In the genomic region with DNA sequence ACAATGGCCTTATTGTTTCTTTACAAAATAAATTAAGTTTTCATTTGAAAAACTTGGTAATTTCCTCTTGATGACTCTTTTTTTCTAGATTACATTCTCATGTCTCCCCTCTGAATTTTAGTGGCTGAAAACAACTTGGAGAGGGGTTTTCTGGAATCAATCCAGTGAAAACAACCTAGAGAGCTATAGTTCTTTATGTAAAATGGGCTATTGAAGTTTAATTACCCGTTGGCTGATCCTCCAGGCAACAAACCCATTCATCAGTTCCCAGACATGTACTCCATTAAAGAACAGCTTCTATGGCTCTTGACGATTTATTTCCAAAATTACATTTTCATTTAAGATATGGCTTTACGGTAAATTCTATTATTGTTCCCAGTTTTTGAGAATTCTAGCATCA, we compare ENCODE assay signal across 16 mouse cellular contexts.
"Had no signal": no experiment of that assay in that cellular context is flagged by ENCODE, and none has a peak within 500 bp of the region (broad histone marks: within the 10 kb centered on the region; RNA-seq: fewer than 3 reads in every experiment).

No protein-coding gene starts in this region.

- H3K4me3 ChIP-seq: kidney, embryonic 15.5 days; layer of hippocampus, adult 2 months; limb, embryonic 15.5 days; midbrain, embryonic 12.5 days; midbrain, embryonic 15.5 days had no signal

- DNase-seq: kidney, adult 11 months; kidney, adult 8-10 months; kidney, postnatal 25 days; layer of hippocampus, adult 9-11 months; liver, postnatal 0 days; lung, postnatal 14 days; lung, postnatal 4 days; thymus, adult 18-20 months; thymus, postnatal 36 days had no signal

- H3K27me3 ChIP-seq: kidney, embryonic 15.5 days; limb, embryonic 15.5 days; midbrain, embryonic 12.5 days; midbrain, embryonic 15.5 days had no signal

- H3K4me2 ChIP-seq: kidney, embryonic 15.5 days; limb, embryonic 15.5 days; liver, embryonic 11.5 days; midbrain, embryonic 12.5 days; midbrain, embryonic 15.5 days had no signal

- H3K4me1 ChIP-seq: kidney, embryonic 15.5 days; limb, embryonic 15.5 days; midbrain, embryonic 12.5 days; midbrain, embryonic 15.5 days had no signal

- H3K36me3 ChIP-seq: kidney, embryonic 15.5 days; limb, embryonic 15.5 days; midbrain, embryonic 12.5 days; midbrain, embryonic 15.5 days had no signal

- H3K27ac ChIP-seq: kidney, embryonic 15.5 days; layer of hippocampus, adult 2 months; limb, embryonic 15.5 days; liver, embryonic 14.5 days; midbrain, embryonic 12.5 days; midbrain, embryonic 15.5 days had no signal

- ATAC-seq: liver, postnatal 0 days; midbrain, embryonic 15.5 days had no signal

- H3K9me3 ChIP-seq: kidney, embryonic 15.5 days; limb, embryonic 15.5 days; midbrain, embryonic 12.5 days; midbrain, embryonic 15.5 days had no signal

- H3K9ac ChIP-seq: kidney, embryonic 15.5 days; limb, embryonic 15.5 days; liver, embryonic 14.5 days; liver, postnatal 0 days; midbrain, embryonic 12.5 days; midbrain, embryonic 15.5 days had no signal
